ENCODE assay signal across 9 mouse cellular contexts in genomic region chr1:193326456-193327145, GRCm38 (mm10). TPM values are rescaled to one million over a fixed set of nuclear protein-coding genes. Genes with fewer than 3 reads are reported as not detected.
DNase-seq lines count a peak whose midpoint lies in the region; ATAC-seq lines count a peak whose summit lies in the region.
"Had no signal": no experiment of that assay in that cellular context is flagged by ENCODE, and none has a peak within 500 bp of the region (broad histone marks: within the 10 kb centered on the region; RNA-seq: fewer than 3 reads in every experiment).

No protein-coding gene starts in this region.

- no peak overlapping the region for H3K27ac ChIP-seq in heart, embryonic 13.5 days (replicated peaks)
- no peak overlapping the region for H3K27ac ChIP-seq in heart, embryonic 10.5 days
- H3K27ac ChIP-seq in intestine, embryonic 16.5 days (ENCODE audit: low read length), result no peak overlapping the region
- peak overlapping the region; percentile 28; the same call in 1 of the 2 replicates for H3K27ac ChIP-seq in liver, embryonic 12.5 days
- H3K27ac ChIP-seq in midbrain, embryonic 13.5 days, result no peak overlapping the region
- H3K27ac ChIP-seq: midbrain, embryonic 12.5 days had no signal

- H3K36me3 ChIP-seq in heart, embryonic 13.5 days, result no peaks in the 10 kb centered on the region
- H3K36me3 ChIP-seq in heart, embryonic 10.5 days, result no peaks in the 10 kb centered on the region
- no peaks in the 10 kb centered on the region for H3K36me3 ChIP-seq in intestine, embryonic 16.5 days (ENCODE audit: control insufficient read depth, insufficient read depth, low read length)
- no peaks in the 10 kb centered on the region for H3K36me3 ChIP-seq in liver, embryonic 12.5 days
- no peaks in the 10 kb centered on the region for H3K36me3 ChIP-seq in midbrain, embryonic 13.5 days
- H3K36me3 ChIP-seq: midbrain, embryonic 12.5 days had no signal

- DNase-seq in heart, embryonic 10.5 days (ENCODE audit: low spot score), result no peak
- peak; percentile 11 for DNase-seq in NIH3T3 (ENCODE audit: low read depth)
- DNase-seq in cerebellum, postnatal 36 days, result no peak
- DNase-seq: layer of hippocampus, postnatal 36 days had no signal

- peaks cover 35% of the 10 kb centered on the region for H3K4me1 ChIP-seq in heart, embryonic 13.5 days
- H3K4me1 ChIP-seq in heart, embryonic 10.5 days, result peaks cover 24% of the 10 kb centered on the region
- H3K4me1 ChIP-seq in intestine, embryonic 16.5 days (ENCODE audit: control insufficient read depth, insufficient read depth, low read length), result peaks cover 3% of the 10 kb centered on the region; the same call in 1 of the 2 replicates
- no peaks in the 10 kb centered on the region; the same call in 1 of the 2 replicates for H3K4me1 ChIP-seq in liver, embryonic 12.5 days
- H3K4me1 ChIP-seq in midbrain, embryonic 13.5 days (replicated peaks), result peaks cover 13% of the 10 kb centered on the region

- H3K4me3 ChIP-seq in heart, embryonic 13.5 days, result no peak overlapping the region
- H3K4me3 ChIP-seq in heart, embryonic 10.5 days, result no peak overlapping the region
- H3K4me3 ChIP-seq in intestine, embryonic 16.5 days (ENCODE audit: low read length), result no peak overlapping the region
- no peak overlapping the region for H3K4me3 ChIP-seq in liver, embryonic 12.5 days
- no peak overlapping the region for H3K4me3 ChIP-seq in midbrain, embryonic 13.5 days (replicated peaks)
- H3K4me3 ChIP-seq: midbrain, embryonic 12.5 days had no signal

- H3K9me3 ChIP-seq in heart, embryonic 13.5 days, result no peaks in the 10 kb centered on the region
- no peaks in the 10 kb centered on the region for H3K9me3 ChIP-seq in heart, embryonic 10.5 days
- H3K9me3 ChIP-seq in intestine, embryonic 16.5 days (ENCODE audit: control insufficient read depth, low read length), result no peaks in the 10 kb centered on the region
- H3K9me3 ChIP-seq in liver, embryonic 12.5 days (replicated peaks), result no peaks in the 10 kb centered on the region
- no peaks in the 10 kb centered on the region for H3K9me3 ChIP-seq in midbrain, embryonic 13.5 days
- H3K9me3 ChIP-seq: midbrain, embryonic 12.5 days had no signal

- WGBS in heart, embryonic 13.5 days, result 58% methylated on average over 7 of the region's 7 CpGs
- 66% methylated on average over 7 of the region's 7 CpGs for WGBS in heart, embryonic 10.5 days
- WGBS in intestine, embryonic 16.5 days, result 59% methylated on average over 7 of the region's 7 CpGs
- WGBS in liver, embryonic 12.5 days (ENCODE audit: insufficient replicate concordance), result 51% methylated on average over 7 of the region's 7 CpGs
- WGBS in midbrain, embryonic 13.5 days, result 71% methylated on average over 7 of the region's 7 CpGs

- H3K9ac ChIP-seq in heart, embryonic 13.5 days, result no peak overlapping the region
- no peak overlapping the region for H3K9ac ChIP-seq in intestine, embryonic 16.5 days (ENCODE audit: low read depth, low read length)
- H3K9ac ChIP-seq in liver, embryonic 12.5 days, result no peak overlapping the region
- no peak overlapping the region for H3K9ac ChIP-seq in midbrain, embryonic 13.5 days (replicated peaks)
- H3K9ac ChIP-seq: midbrain, embryonic 12.5 days had no signal

- H3K27me3 ChIP-seq in heart, embryonic 13.5 days (replicated peaks), result no peaks in the 10 kb centered on the region; the same call in 1 of the 2 replicates
- H3K27me3 ChIP-seq in heart, embryonic 10.5 days (ENCODE audit: insufficient read depth, poor library complexity, severe bottlenecking), result peaks cover 25% of the 10 kb centered on the region
- no peaks in the 10 kb centered on the region for H3K27me3 ChIP-seq in intestine, embryonic 16.5 days (replicated peaks; ENCODE audit: control insufficient read depth, insufficient read depth, low read length)
- H3K27me3 ChIP-seq in liver, embryonic 12.5 days (replicated peaks), result 0 out of 2 replicates have a peak, but pooled peaks cover 5% of the 10 kb centered on the region
- peaks cover 6% of the 10 kb centered on the region; the same call in 1 of the 2 replicates for H3K27me3 ChIP-seq in midbrain, embryonic 13.5 days

- ATAC-seq in heart, embryonic 13.5 days (ENCODE audit: extremely low read depth, insufficient number of reproducible peaks, low FRiP score, low TSS enrichment), result peak; percentile 35; the same call in 1 of the 2 replicates
- peak; percentile 69 for ATAC-seq in intestine, embryonic 16.5 days
- ATAC-seq in liver, embryonic 12.5 days, result peak; percentile 65
- ATAC-seq in midbrain, embryonic 13.5 days, result no peak

- no peak overlapping the region for H3K4me2 ChIP-seq in heart, embryonic 13.5 days
- H3K4me2 ChIP-seq in intestine, embryonic 16.5 days (ENCODE audit: low read depth, low read length), result no peak overlapping the region
- H3K4me2 ChIP-seq in liver, embryonic 12.5 days, result 0 out of 2 replicates have a peak overlapping the region, but pooled peaks have one; percentile 16
- H3K4me2 ChIP-seq in midbrain, embryonic 13.5 days (replicated peaks), result no peak overlapping the region
- H3K4me2 ChIP-seq: midbrain, embryonic 12.5 days had no signal

RNA-seq across cellular contexts. Expression of gene Camk1g, which starts 43.5 kb away (rescaled TPM):
- 7.5 and 8.3 TPM in 2 replicates for polyA plus RNA-seq in heart, embryonic 13.5 days (2015; fragmentation: Nextera tagmentation; extraction: Ambion mirVana)
- polyA plus RNA-seq in heart, embryonic 10.5 days (2016; fragmentation: Nextera tagmentation; extraction: Ambion mirVana), result 7.2 and 8.3 TPM in 2 replicates
- polyA plus RNA-seq in intestine, embryonic 16.5 days (2015; fragmentation: Nextera tagmentation; extraction: Ambion mirVana), result 4.7 and 5.2 TPM in 2 replicates
- 0.86 and 0.92 TPM in 2 replicates for polyA plus RNA-seq in liver, embryonic 12.5 days (2016; fragmentation: Nextera tagmentation; extraction: Ambion mirVana)
- polyA plus RNA-seq in midbrain, embryonic 13.5 days (2015; fragmentation: Nextera tagmentation; extraction: Ambion mirVana), result 42.5 and 43.0 TPM in 2 replicates

RNA-seq across cellular contexts. Expression of gene G0s2, which starts 53.6 kb away (rescaled TPM):
- polyA plus RNA-seq in heart, embryonic 13.5 days (2015; fragmentation: Nextera tagmentation; extraction: Ambion mirVana), result 50.8 and 60.1 TPM in 2 replicates
- polyA plus RNA-seq in heart, embryonic 10.5 days (2016; fragmentation: Nextera tagmentation; extraction: Ambion mirVana), result 36.1 and 44.0 TPM in 2 replicates
- 20.0 and 25.1 TPM in 2 replicates for polyA plus RNA-seq in intestine, embryonic 16.5 days (2015; fragmentation: Nextera tagmentation; extraction: Ambion mirVana)
- polyA plus RNA-seq in liver, embryonic 12.5 days (2016; fragmentation: Nextera tagmentation; extraction: Ambion mirVana), result 23.8 and 27.0 TPM in 2 replicates
- polyA plus RNA-seq in midbrain, embryonic 13.5 days (2015; fragmentation: Nextera tagmentation; extraction: Ambion mirVana), result 7.7 and 10.2 TPM in 2 replicates
